Mouse (Mus musculus): ENCODE data around the gene Zbed5. TPM values are rescaled to one million over a fixed set of nuclear protein-coding genes. Genes with fewer than 3 reads are reported as not detected.

Gene Zbed5
- total RNA-seq (2023): 1 to 10 TPM; 1.1 to 2.0 TPM

GRCm38 (mm10) chr5:129895198-129896088 is at the start of gene Zbed5:
Gene Zbed5 (plus strand): TSS chr5:129895723.

GRCm38 (mm10) chr5:129846752-129847557 is 48.6 kb upstream of the Zbed5 start, which contains the start of gene Sumf2:
Gene Sumf2 (plus strand): TSS chr5:129846986.

DNA sequence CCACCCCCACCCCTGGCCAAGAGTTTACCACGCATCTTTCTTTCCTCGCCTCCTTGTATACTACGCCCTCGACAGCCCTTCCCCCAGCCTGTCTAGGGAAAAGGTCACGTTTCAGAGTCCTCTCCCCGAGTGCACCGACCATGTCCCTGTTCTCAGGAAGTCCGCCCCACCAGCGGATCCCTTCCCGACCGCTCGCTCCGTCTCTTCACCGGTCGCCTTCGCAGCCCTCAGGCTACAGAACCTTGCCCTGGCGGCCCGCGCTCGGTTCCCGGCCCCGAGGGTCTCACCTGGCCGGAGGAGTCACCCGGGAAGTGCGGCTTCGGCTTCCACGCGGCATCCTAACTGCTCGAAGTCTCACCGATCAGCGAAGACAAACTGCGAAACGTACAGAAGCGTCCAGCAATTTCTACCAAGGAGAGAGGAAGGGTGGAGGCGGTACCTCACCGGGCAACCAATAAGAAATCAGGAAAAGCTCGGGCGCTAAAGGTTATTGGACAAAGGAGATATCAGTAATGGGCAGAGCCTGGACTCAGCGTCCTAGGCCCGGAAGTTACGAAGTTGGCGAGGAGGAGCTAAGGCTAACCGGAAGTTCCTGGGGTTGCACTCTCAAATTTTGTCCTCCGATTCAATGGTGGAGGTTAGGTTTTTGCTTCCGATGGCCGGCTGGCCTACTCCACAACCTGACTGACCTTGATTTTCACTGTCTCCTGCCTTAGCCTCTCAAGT is 8.4 kb upstream of the Zbed5 start, which contains the start of gene Chchd2:
Gene Chchd2, minus strand, starts transcription at position 560 of the 726 bp plus-strand sequence.

DNA sequence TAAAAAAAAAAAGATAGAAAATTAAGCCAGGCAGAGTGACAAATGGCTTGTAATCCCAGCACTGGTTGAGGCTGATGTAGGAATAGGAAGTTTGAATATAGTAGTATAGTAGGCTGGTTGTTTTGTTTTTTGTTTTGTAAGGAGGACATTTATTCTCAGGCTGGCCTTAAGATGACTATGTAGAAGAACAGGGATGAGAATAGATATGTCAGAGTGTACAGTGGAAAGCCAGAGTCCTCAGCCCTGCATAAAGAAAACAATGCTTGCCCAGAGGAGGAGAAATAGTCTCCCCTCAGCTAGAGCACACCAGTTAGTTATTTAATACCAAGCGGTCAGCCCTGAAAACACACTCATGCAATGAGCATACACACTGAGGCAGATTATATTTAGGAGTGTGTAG is 2.9 kb downstream of the Zbed5 start, which contains the start of gene Phkg1:
Gene Phkg1, minus strand, starts transcription at position 101 of the 400 bp plus-strand sequence.

GRCm38 (mm10) chr5:129908242-129908965 is 12.9 kb downstream of the Zbed5 start, which contains the start of gene Nupr1l:
Gene Nupr1l (plus strand): TSS chr5:129908540.

GRCm38 (mm10) chr5:129941495-129942045 is 46.0 kb downstream of the Zbed5 start, which contains the start of gene Vkorc1l1:
Gene Vkorc1l1 (plus strand): TSS chr5:129941970.

Other genes starting within 250 kb of the Zbed5 start
- gene Zfp11, start 225.6 kb upstream of the Zbed5 start, total RNA-seq (2023): 1 to 10 TPM; 1.1 to 1.7 TPM
- gene Sept14, start 187.2 kb upstream of the Zbed5 start, total RNA-seq (2023): not detected
- gene Mrps17, start 180.2 kb upstream of the Zbed5 start, total RNA-seq (2023): 10 to 100 TPM; 46.5 to 57.2 TPM
- 10 to 100 TPM; 26.3 to 28.2 TPM for gene Nipsnap2, start 170.7 kb upstream of the Zbed5 start, total RNA-seq (2023)
- 10 to 100 TPM; 15.0 to 18.2 TPM for gene Psph, start 108.3 kb upstream of the Zbed5 start, total RNA-seq (2023)
- 10 to 100 TPM; 23.9 to 25.2 TPM for gene Sumf2, start 48.7 kb upstream of the Zbed5 start, total RNA-seq (2023)
- 100 to 1,000 TPM; 153 to 181 TPM for gene Chchd2, start 8.3 kb upstream of the Zbed5 start, total RNA-seq (2023)
- under 1 TPM; 0.39 to 0.76 TPM for gene Phkg1, start 2.8 kb downstream of the Zbed5 start, total RNA-seq (2023)
- under 1 TPM; 0.41 to 0.70 TPM for gene Nupr1l, start 12.8 kb downstream of the Zbed5 start, total RNA-seq (2023)
- gene Vkorc1l1, start 46.2 kb downstream of the Zbed5 start, total RNA-seq (2023): 10 to 100 TPM; 10.3 to 13.7 TPM
- 10 to 100 TPM; 25.2 to 32.1 TPM for gene Gusb, start 107.3 kb downstream of the Zbed5 start, total RNA-seq (2023)
- 10 to 100 TPM; 22.5 to 32.0 TPM for gene Asl, start 133.5 kb downstream of the Zbed5 start, total RNA-seq (2023)
- 10 to 100 TPM; 25.8 to 28.9 TPM for gene Crcp, start 133.6 kb downstream of the Zbed5 start, total RNA-seq (2023)
- gene Tpst1, start 177.6 kb downstream of the Zbed5 start, total RNA-seq (2023): 1 to 10 TPM; 3.7 TPM
- gene Kctd7, start 249.1 kb downstream of the Zbed5 start, total RNA-seq (2023): 1 to 10 TPM; 2.4 to 3.9 TPM